Mouse (Mus musculus): ENCODE measurements around the gene Avil. TPM values are rescaled to one million over a fixed set of nuclear protein-coding genes. Genes with fewer than 3 reads are reported as not detected.
A peak's percentile ranks its signal among the peaks of the same experiment; 100 is the strongest.

Avil gene
- polyA plus RNA-seq, 1 experiment from 2014 or later = 0.17 TPM

DNA sequence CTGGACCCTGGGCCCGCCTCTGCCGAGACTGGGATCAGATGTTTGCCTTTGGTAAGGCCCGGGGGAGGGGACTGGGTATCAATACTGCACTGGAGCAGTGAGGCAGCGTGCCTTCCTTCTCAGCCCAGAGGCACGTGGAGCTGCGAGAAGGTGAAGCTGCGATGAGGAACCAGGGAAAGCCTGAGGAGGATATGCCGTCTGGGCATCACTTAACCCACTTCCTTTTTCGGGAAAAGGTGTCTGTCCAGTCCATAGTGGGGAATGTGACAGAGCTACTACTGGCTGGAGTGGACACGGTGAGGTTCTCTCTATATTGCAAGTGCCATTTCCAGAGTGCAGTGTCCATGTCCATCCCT is 49.6 kb downstream of the Avil start:
- H3K4me2 ChIP-seq (replicated peaks; ENCODE audit: low read depth, low read length) = no peak overlapping the region
- 20% methylated on average over 10 of the region's 10 CpGs for WGBS
- no peak; the same call in 1 of the 2 replicates for ATAC-seq (ENCODE audit: low FRiP score, low TSS enrichment)

GRCm38 (mm10) chr10:127054646-127055045 is 54.1 kb downstream of the Avil start:
- WGBS = 66% methylated on average over 4 of the region's 4 CpGs
- H3K9ac ChIP-seq (replicated peaks; ENCODE audit: low read length) = no peak overlapping the region
- peaks cover 11% of the 10 kb centered on the region for H3K4me1 ChIP-seq (ENCODE audit: insufficient read depth, low read length)
- no peaks in the 10 kb centered on the region for H3K9me3 ChIP-seq (ENCODE audit: low read length)
- H3K36me3 ChIP-seq (ENCODE audit: insufficient read depth, low read length) = peaks cover 21% of the 10 kb centered on the region
- no peak overlapping the region for H3K27ac ChIP-seq (ENCODE audit: low read length)
- no peak overlapping the region for H3K4me2 ChIP-seq (replicated peaks; ENCODE audit: low read depth, low read length)
- peaks cover 25% of the 10 kb centered on the region for H3K27me3 ChIP-seq (ENCODE audit: insufficient read depth, low read length)
- no peak for ATAC-seq (ENCODE audit: low FRiP score, low TSS enrichment)
- no peak overlapping the region for H3K4me3 ChIP-seq (ENCODE audit: low read length)

More for the DNA sequence above, 49.6 kb downstream of the Avil start:
- Histone ChIP-seq H3K27me3 (ENCODE audit: insufficient read depth, low read length) (peaks cover 47% of the 10 kb centered on the region), H3K36me3 (ENCODE audit: insufficient read depth, low read length) (peaks cover 6% of the 10 kb centered on the region; the same call in 1 of the 2 replicates), H3K9me3 (ENCODE audit: low read length) (no peaks in the 10 kb centered on the region), H3K27ac (ENCODE audit: low read length) (no peak overlapping the region), H3K9ac (replicated peaks; ENCODE audit: low read length) (no peak overlapping the region), H3K4me1 (ENCODE audit: insufficient read depth, low read length) (peaks cover 14% of the 10 kb centered on the region), H3K4me3 (ENCODE audit: low read length) (no peak overlapping the region)

DNA sequence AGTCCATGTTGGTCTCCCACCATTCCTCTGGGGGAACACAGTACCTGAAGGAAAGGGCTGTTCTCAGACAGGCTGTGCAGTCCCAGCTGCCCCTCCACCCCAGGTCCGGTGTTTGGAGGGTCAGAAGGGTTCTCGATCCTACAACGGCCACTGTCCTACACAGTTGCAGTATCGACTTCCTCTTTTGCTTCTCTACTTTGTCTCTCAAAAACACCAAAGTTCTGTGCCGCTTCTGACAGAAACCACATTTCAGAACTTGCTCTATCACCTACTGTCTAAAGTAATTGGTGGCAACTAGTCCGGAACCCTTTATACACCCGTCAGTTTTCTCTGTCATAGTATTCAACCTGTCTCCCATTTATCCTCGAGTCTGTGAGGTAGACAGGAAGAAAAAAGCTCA is 54.9 kb downstream of the Avil start:
- H3K27ac ChIP-seq (ENCODE audit: low read length) = no peak overlapping the region
- peaks cover 21% of the 10 kb centered on the region for H3K36me3 ChIP-seq (ENCODE audit: insufficient read depth, low read length)
- no peak for ATAC-seq (ENCODE audit: low FRiP score, low TSS enrichment)
- peaks cover 19% of the 10 kb centered on the region for H3K27me3 ChIP-seq (ENCODE audit: insufficient read depth, low read length)
- H3K4me1 ChIP-seq (ENCODE audit: insufficient read depth, low read length) = peaks cover 12% of the 10 kb centered on the region
- H3K9me3 ChIP-seq (ENCODE audit: low read length) = no peaks in the 10 kb centered on the region
- H3K9ac ChIP-seq (replicated peaks; ENCODE audit: low read length) = no peak overlapping the region
- WGBS = 86% methylated on average over 8 of the region's 8 CpGs
- no peak overlapping the region for H3K4me3 ChIP-seq (ENCODE audit: low read length)
- H3K4me2 ChIP-seq (replicated peaks; ENCODE audit: low read depth, low read length) = no peak overlapping the region

GRCm38 (mm10) chr10:127056490-127056889 is 56.0 kb downstream of the Avil start:
- Histone ChIP-seq H3K9me3 (ENCODE audit: low read length) (no peaks in the 10 kb centered on the region), H3K4me1 (ENCODE audit: insufficient read depth, low read length) (peaks cover 15% of the 10 kb centered on the region), H3K4me3 (ENCODE audit: low read length) (no peak overlapping the region), H3K9ac (replicated peaks; ENCODE audit: low read length) (no peak overlapping the region), H3K36me3 (ENCODE audit: insufficient read depth, low read length) (peaks cover 21% of the 10 kb centered on the region), H3K27me3 (ENCODE audit: insufficient read depth, low read length) (peaks cover 13% of the 10 kb centered on the region), H3K4me2 (replicated peaks; ENCODE audit: low read depth, low read length) (no peak overlapping the region), H3K27ac (ENCODE audit: low read length) (no peak overlapping the region)
- WGBS = 79% methylated on average over 20 of the region's 20 CpGs
- no peak for ATAC-seq (ENCODE audit: low FRiP score, low TSS enrichment)

DNA sequence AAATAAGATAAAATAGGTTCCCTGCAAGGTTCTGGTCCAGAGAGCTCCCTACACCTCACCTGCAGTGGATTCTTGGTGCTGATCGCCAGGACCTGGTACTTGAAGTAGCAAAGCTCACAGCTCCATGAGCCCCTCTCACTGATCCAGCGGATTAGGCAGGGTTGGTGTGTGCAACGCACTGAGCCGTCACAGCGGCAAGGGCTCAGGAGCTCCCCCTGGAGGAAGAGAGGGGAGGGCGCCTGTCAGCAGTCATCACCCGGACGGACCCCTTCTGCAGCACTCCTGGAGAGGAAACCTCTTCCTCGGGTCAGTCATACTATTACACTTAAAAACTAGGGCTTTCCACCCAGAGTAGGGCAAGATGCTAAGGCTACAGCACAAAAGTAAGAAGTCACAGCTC is 57.7 kb downstream of the Avil start:
- peaks cover 21% of the 10 kb centered on the region for H3K36me3 ChIP-seq (ENCODE audit: insufficient read depth, low read length)
- no peak overlapping the region for H3K27ac ChIP-seq (ENCODE audit: low read length)
- H3K27me3 ChIP-seq (ENCODE audit: insufficient read depth, low read length) = peaks cover 11% of the 10 kb centered on the region; the same call in 1 of the 2 replicates
- ATAC-seq (ENCODE audit: low FRiP score, low TSS enrichment) = peak; percentile 16; the same call in 1 of the 2 replicates
- peaks cover 22% of the 10 kb centered on the region for H3K4me1 ChIP-seq (ENCODE audit: insufficient read depth, low read length)
- no peaks in the 10 kb centered on the region for H3K9me3 ChIP-seq (ENCODE audit: low read length)
- peak overlapping the region; percentile 28 for H3K9ac ChIP-seq (replicated peaks; ENCODE audit: low read length)
- 2% methylated on average over 9 of the region's 9 CpGs for whole genome bisulfite sequencing
- peak overlapping the region; percentile 81 for H3K4me3 ChIP-seq (ENCODE audit: low read length)
- peak overlapping the region; percentile 96 for H3K4me2 ChIP-seq (replicated peaks; ENCODE audit: low read depth, low read length)

GRCm38 (mm10) chr10:127058708-127059107 is 58.2 kb downstream of the Avil start:
- Histone ChIP-seq H3K4me2 (replicated peaks; ENCODE audit: low read depth, low read length) (peak overlapping the region; percentile 96), H3K27me3 (ENCODE audit: insufficient read depth, low read length) (peaks cover 11% of the 10 kb centered on the region; the same call in 1 of the 2 replicates), H3K4me3 (ENCODE audit: low read length) (peak overlapping the region; percentile 81), H3K4me1 (ENCODE audit: insufficient read depth, low read length) (peaks cover 22% of the 10 kb centered on the region), H3K36me3 (ENCODE audit: insufficient read depth, low read length) (peaks cover 21% of the 10 kb centered on the region), H3K9me3 (ENCODE audit: low read length) (no peaks in the 10 kb centered on the region), H3K27ac (ENCODE audit: low read length) (no peak overlapping the region), H3K9ac (replicated peaks; ENCODE audit: low read length) (peak overlapping the region; percentile 87)
- 8% methylated on average over 8 of the region's 8 CpGs for WGBS
- no peak for ATAC-seq (ENCODE audit: low FRiP score, low TSS enrichment)

GRCm38 (mm10) chr10:127059174-127059967 is 58.9 kb downstream of the Avil start:
- peaks cover 21% of the 10 kb centered on the region for H3K36me3 ChIP-seq (ENCODE audit: insufficient read depth, low read length)
- peak overlapping the region; percentile 81 for H3K4me3 ChIP-seq (ENCODE audit: low read length)
- WGBS = under 1% methylated on average over 41 of the region's 92 CpGs
- ATAC-seq (ENCODE audit: low FRiP score, low TSS enrichment) = no peak
- H3K4me2 ChIP-seq (replicated peaks; ENCODE audit: low read depth, low read length) = peak overlapping the region; percentile 96
- no peaks in the 10 kb centered on the region for H3K9me3 ChIP-seq (ENCODE audit: low read length)
- H3K27me3 ChIP-seq (ENCODE audit: insufficient read depth, low read length) = peaks cover 11% of the 10 kb centered on the region; the same call in 1 of the 2 replicates
- H3K4me1 ChIP-seq (ENCODE audit: insufficient read depth, low read length) = peaks cover 22% of the 10 kb centered on the region
- H3K9ac ChIP-seq (replicated peaks; ENCODE audit: low read length) = peak overlapping the region; percentile 87
- H3K27ac ChIP-seq (ENCODE audit: low read length) = peak overlapping the region; percentile 60; the same call in 1 of the 2 replicates

DNA sequence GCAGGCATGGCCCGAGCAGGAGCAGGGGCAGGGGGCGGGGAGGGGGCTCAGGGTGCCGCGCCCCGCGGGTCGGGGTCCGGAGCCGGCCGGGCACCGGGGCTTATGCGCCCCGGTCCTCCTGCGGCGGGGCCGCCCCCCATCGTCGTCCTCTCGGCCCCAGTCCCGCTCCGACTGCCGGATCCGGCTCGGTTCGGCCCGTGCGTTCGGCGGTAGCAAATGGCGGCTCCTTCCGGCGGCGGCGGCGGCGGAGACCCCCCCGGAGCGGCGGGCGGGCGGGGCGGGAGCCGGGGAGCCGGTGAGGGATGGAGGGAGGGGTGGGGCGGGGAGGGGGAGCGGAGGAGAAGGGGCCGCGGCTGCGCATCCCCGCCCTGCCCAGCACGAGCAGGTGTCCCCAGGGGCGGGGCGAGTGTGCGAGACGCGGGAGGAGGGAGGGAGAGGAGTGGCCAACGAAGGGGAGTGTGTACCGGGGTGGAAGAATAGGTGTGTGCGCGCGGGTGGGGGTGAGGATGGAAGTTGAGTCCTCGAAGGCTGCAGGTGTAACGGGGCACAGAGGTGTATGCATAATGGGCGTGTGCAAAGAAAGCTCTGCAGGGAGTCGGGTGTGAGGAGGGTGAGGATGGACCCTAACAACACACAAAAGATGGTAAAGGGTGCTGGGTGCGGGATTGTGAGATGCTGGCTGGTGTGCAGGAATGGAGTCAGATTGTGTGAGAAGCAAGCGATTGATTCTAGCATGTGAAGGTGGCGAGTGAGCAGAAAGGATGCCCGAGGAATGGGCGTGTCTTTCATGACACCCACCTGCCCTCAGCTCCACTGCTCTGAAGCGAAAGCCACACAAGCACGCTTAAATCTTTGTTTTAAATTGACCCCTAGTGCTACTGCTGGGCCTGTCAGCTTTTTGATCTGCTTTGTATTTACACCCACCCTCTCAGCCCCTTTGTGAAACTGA is 59.7 kb downstream of the Avil start, which contains the start of gene March9:
TSS of gene March9 (minus strand) at position 217 of the 949 bp plus-strand sequence.
- peaks cover 26% of the 10 kb centered on the region for H3K36me3 ChIP-seq (ENCODE audit: insufficient read depth, low read length)
- 1% methylated on average over 31 of the region's 72 CpGs for WGBS
- ATAC-seq (ENCODE audit: low FRiP score, low TSS enrichment) = peak; percentile 37; the same call in 1 of the 2 replicates

GRCm38 (mm10) chr10:127061085-127061484 is 60.6 kb downstream of the Avil start:
- Histone ChIP-seq H3K4me2 (replicated peaks; ENCODE audit: low read depth, low read length) (no peak overlapping the region), H3K36me3 (ENCODE audit: insufficient read depth, low read length) (peaks cover 26% of the 10 kb centered on the region), H3K4me3 (ENCODE audit: low read length) (no peak overlapping the region), H3K9me3 (ENCODE audit: low read length) (no peaks in the 10 kb centered on the region), H3K9ac (replicated peaks; ENCODE audit: low read length) (no peak overlapping the region), H3K27me3 (ENCODE audit: insufficient read depth, low read length) (peaks cover 11% of the 10 kb centered on the region; the same call in 1 of the 2 replicates), H3K27ac (ENCODE audit: low read length) (no peak overlapping the region), H3K4me1 (ENCODE audit: insufficient read depth, low read length) (peaks cover 29% of the 10 kb centered on the region)
- ATAC-seq (ENCODE audit: low FRiP score, low TSS enrichment) = no peak
- 38% methylated on average over 5 of the region's 5 CpGs for WGBS

More for the DNA sequence above, 59.7 kb downstream of the Avil start, which contains the start of gene March9:
- Histone ChIP-seq H3K4me1 (ENCODE audit: insufficient read depth, low read length) (peaks cover 29% of the 10 kb centered on the region), H3K9ac (replicated peaks; ENCODE audit: low read length) (peak within 1 kb of the TSS; percentile 87), H3K4me3 (ENCODE audit: low read length) (peak within 1 kb of the TSS; percentile 81), H3K27me3 (ENCODE audit: insufficient read depth, low read length) (peaks cover 11% of the 10 kb centered on the region; the same call in 1 of the 2 replicates), H3K9me3 (ENCODE audit: low read length) (no peaks in the 10 kb centered on the region), H3K4me2 (replicated peaks; ENCODE audit: low read depth, low read length) (peak within 1 kb of the TSS; percentile 96), H3K27ac (ENCODE audit: low read length) (peak within 1 kb of the TSS; percentile 60; the same call in 1 of the 2 replicates)
